ENCODE assay signal across 1 mouse cellular context in the genomic region with DNA sequence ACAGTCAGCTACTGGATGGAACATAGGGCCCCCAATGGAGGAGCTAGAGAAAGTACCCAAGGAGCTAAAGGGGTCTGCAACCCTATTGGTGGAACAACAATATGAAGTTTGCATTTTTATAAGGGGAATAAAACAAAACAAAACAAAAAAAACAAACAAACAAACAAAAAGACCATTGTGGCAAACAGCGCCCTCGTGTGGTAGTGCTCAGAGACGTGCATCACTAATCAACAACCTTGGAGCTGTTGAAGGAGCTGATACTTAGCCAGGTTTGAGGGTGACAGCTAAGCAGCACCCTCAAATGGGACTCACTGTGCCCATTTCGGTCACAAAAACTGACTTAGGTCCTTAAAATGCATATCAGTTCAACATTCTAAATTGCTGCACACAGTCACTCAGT.
TF ChIP-seq lines count a peak whose summit lies in the region.

No protein-coding gene starts in this region.

TF ChIP-seq in MEL, 35 proteins besides CTCF, POLR2A, EP300 and RAD21:
- TF ChIP-seq SMC3 (IDR thresholded peaks at IDR 0.05; ENCODE audit: low read depth, low read length) (peak; percentile 25), ZC3H11A (IDR thresholded peaks at IDR 0.05; ENCODE audit: low read depth, low read length) (no peak)
